In the genomic region with DNA sequence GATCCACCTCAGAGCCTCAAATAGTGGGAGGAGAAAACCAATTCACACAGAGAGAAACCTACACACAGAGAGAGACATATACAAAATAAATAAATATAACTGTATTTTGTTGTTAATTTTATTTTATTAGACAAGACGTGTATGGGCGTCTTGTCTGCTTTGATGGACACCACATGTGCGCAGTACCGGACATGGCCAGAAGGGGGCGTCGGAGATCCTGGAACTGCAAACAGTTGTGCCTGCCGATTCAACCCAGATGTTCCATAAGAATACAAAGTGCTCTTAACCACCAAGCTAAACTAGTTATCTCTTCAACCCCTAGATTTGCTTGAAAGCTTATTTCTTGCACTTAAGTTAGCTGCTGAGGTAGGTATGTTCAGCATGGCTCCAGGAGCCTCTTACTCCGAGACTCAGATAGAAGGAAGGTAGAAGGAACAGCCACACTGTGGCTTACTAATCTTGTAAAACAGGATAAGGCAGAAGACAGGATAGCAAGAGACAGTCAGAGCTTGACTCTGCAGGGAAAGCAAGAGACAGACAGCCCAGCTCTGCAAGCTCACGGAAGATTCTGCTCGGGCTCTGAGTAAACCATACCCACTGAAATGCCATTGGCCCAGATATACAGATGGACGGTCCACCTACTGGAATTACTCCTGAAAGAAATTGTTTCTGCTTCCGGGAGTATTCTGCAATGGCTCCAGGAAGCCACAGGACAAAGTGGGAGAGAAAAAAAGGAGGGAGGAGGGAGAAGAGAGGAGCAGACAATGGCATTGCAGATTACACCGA, we compare ENCODE assay signal across 11 mouse cellular contexts. TPM values are rescaled to one million over a fixed set of nuclear protein-coding genes. Genes with fewer than 3 reads are reported as not detected.
A peak's percentile ranks its signal among the peaks of the same experiment; 100 is the strongest.
DNase-seq lines count a peak whose midpoint lies in the region; TF ChIP-seq lines count a peak whose summit lies in the region.
"Had no signal": no experiment of that assay in that cellular context is flagged by ENCODE, and none has a peak within 500 bp of the region (broad histone marks: within the 10 kb centered on the region; RNA-seq: fewer than 3 reads in every experiment).

No protein-coding gene starts in this region.

- 65% methylated on average over 13 of the region's 13 CpGs for WGBS in heart, embryonic 10.5 days
- 66% methylated on average over 13 of the region's 13 CpGs for WGBS in small intestine, adult 2 months

- TF ChIP-seq CTCF in cortical plate, adult 2 months (IDR thresholded peaks at IDR 0.05; ENCODE audit: extremely low read depth, insufficient read depth, low read length), result peak; percentile 46
- TF ChIP-seq CTCF in small intestine, adult 2 months (IDR thresholded peaks at IDR 0.05; ENCODE audit: extremely low read depth, insufficient read length, insufficient replicate concordance, low read depth, low read length), result peak; percentile 75; the same call in 1 of the 2 replicates

- no peak for TF ChIP-seq POLR2A in cortical plate, adult 2 months (IDR thresholded peaks at IDR 0.05; ENCODE audit: extremely low read depth, insufficient read depth, low read length)
- no peak for TF ChIP-seq POLR2A in small intestine, adult 2 months (IDR thresholded peaks at IDR 0.05; ENCODE audit: low read depth, low read length)

- H3K4me3 ChIP-seq in heart, embryonic 10.5 days, result no peak overlapping the region
- no peak overlapping the region for H3K4me3 ChIP-seq in cortical plate, adult 2 months (ENCODE audit: insufficient read depth, low read length)
- no peak overlapping the region for H3K4me3 ChIP-seq in small intestine, adult 2 months (ENCODE audit: low read depth, low read length)
- H3K4me3 ChIP-seq: erythroblast, embryonic 14.5 days; liver, embryonic 15.5 days; stomach, embryonic 15.5 days had no signal

- H3K4me1 ChIP-seq in heart, embryonic 10.5 days, result peaks cover 6% of the 10 kb centered on the region
- no peaks in the 10 kb centered on the region for H3K4me1 ChIP-seq in cortical plate, adult 2 months (ENCODE audit: control insufficient read depth, insufficient read depth, low read length)
- peaks cover 6% of the 10 kb centered on the region for H3K4me1 ChIP-seq in small intestine, adult 2 months (ENCODE audit: control insufficient read depth, insufficient read depth, insufficient read length, low read length)

- no peak overlapping the region for H3K27ac ChIP-seq in heart, embryonic 10.5 days
- H3K27ac ChIP-seq in cortical plate, adult 2 months (ENCODE audit: insufficient read depth, low read length), result no peak overlapping the region
- H3K27ac ChIP-seq in small intestine, adult 2 months (ENCODE audit: insufficient read depth, low read depth, low read length), result no peak overlapping the region
- H3K27ac ChIP-seq: liver, embryonic 15.5 days; stomach, embryonic 15.5 days had no signal

- H3K9me3 ChIP-seq in heart, embryonic 10.5 days, result no peaks in the 10 kb centered on the region
- H3K9me3 ChIP-seq: liver, embryonic 15.5 days; stomach, embryonic 15.5 days had no signal

- DNase-seq in heart, adult 18-20 months, result peak; percentile 15 to 55
- no peak for DNase-seq in heart, embryonic 10.5 days (ENCODE audit: low spot score)
- DNase-seq in 3134 (ENCODE audit: extremely low read depth, insufficient read length, low spot score) (peak; percentile 26), MEL-GATA-1-ER (ENCODE audit: extremely low read depth, low read depth) (peak; percentile 18)
- peak; percentile 63 for DNase-seq in kidney, postnatal 10 days
- no peak for DNase-seq in layer of hippocampus, postnatal 36 days

- H3K27me3 ChIP-seq in heart, embryonic 10.5 days (ENCODE audit: insufficient read depth, poor library complexity, severe bottlenecking), result peaks cover 30% of the 10 kb centered on the region
- H3K27me3 ChIP-seq in small intestine, adult 2 months (ENCODE audit: control insufficient read depth, insufficient read depth, low read length), result peaks cover 7% of the 10 kb centered on the region; the same call in 1 of the 2 replicates

- H3K36me3 ChIP-seq in heart, embryonic 10.5 days, result no peaks in the 10 kb centered on the region
- no peaks in the 10 kb centered on the region for H3K36me3 ChIP-seq in small intestine, adult 2 months (ENCODE audit: control insufficient read depth, insufficient read depth, low read length)
- H3K36me3 ChIP-seq: liver, embryonic 15.5 days; stomach, embryonic 15.5 days had no signal

RNA-seq across cellular contexts. Expression of a gene that starts 54.9 kb away (rescaled TPM):
- 10 to 100 TPM; 70.9 to 92.4 TPM for total RNA-seq in heart, adult 18-20 months (2021)
- 82.0 and 104 TPM in 2 replicates for polyA plus RNA-seq in heart, embryonic 10.5 days (2016; fragmentation: Nextera tagmentation; extraction: Ambion mirVana)
- 19.6 and 21.6 TPM in 2 replicates for polyA plus RNA-seq in cortical plate, adult 2 months (2012; rRNA removed)
- 1.5 and 2.6 TPM in 2 replicates for polyA plus RNA-seq in small intestine, adult 2 months (2012; rRNA removed)
- 10 to 100 TPM; 13.2 to 16.0 TPM for total RNA-seq in layer of hippocampus, postnatal 36 days (2021)

RNA-seq across cellular contexts. Expression of a gene that starts 55.2 kb away (rescaled TPM):
- total RNA-seq in heart, adult 18-20 months (2021), result under 1 TPM; 0.25 to 0.69 TPM
- 36.9 and 45.5 TPM in 2 replicates for polyA plus RNA-seq in heart, embryonic 10.5 days (2016; fragmentation: Nextera tagmentation; extraction: Ambion mirVana)
- polyA plus RNA-seq in cortical plate, adult 2 months (2012; rRNA removed), result 1.5 and 2.4 TPM in 2 replicates
- 0.91 and 1.8 TPM in 2 replicates for polyA plus RNA-seq in small intestine, adult 2 months (2012; rRNA removed)
- total RNA-seq in layer of hippocampus, postnatal 36 days (2021), result 1 to 10 TPM; 1.0 to 1.4 TPM

Comparison
In these comparisons a context has a peak if more than half of its experiments do, and no peak if none do; other contexts are left out.
1. DNase-seq: peak in heart, adult 18-20 months (2 of 2), 3134 (single experiment), MEL-GATA-1-ER (single experiment) and kidney, postnatal 10 days (single experiment); none in heart, embryonic 10.5 days (single experiment) and layer of hippocampus, postnatal 36 days (0 of 2).
2. RNA of a gene that starts 55.2 kb away (polyA plus RNA-seq): 36.9 to 45.5 TPM in heart, embryonic 10.5 days; 1.5 to 2.4 TPM in cortical plate, adult 2 months and 0.91 to 1.8 TPM in small intestine, adult 2 months; every median in the first group is over 10 times any median in the second.